Mouse (Mus musculus): ENCODE results near the gene Nfe2l2. TPM values are rescaled to one million over a fixed set of nuclear protein-coding genes. Genes with fewer than 3 reads are reported as not detected.

Gene Nfe2l2
- polyA plus RNA-seq, 1 experiment, result 20.0 TPM

DNA sequence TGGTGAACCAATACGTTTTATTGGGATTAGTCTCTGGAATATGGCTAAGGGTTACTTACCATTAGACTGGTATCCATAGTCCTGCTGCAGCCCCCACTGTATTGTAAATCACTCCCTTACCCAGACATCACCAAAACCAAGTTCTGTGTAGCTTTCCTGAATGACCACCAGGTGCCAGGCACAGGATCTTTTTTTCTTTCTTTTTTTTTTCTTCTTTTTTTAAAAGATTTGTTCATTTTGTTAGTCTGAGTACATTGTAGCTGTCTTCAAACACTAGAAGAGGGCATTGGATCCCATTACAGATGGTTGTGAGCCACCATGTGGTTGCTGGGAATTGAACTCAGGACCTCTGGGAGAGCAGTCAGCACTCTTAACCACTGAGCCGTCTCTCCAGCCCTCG lies 8.6 kb upstream of the Nfe2l2 start:
- DNase-seq (ENCODE audit: low read depth in 1 of 2, low spot score in 2 of 2), result no peak
- Histone ChIP-seq H3K4me1 (ENCODE audit: control insufficient read depth, insufficient read depth, insufficient read length) (no peaks in the 10 kb centered on the region), H3K4me3 (ENCODE audit: extremely low read depth, insufficient read depth, insufficient read length) (no peak overlapping the region), H3K27me3 (ENCODE audit: control insufficient read depth, insufficient read depth, low read length) (no peaks in the 10 kb centered on the region), H3K36me3 (ENCODE audit: control insufficient read depth, insufficient read depth, low read length) (no peaks in the 10 kb centered on the region), H3K27ac (ENCODE audit: insufficient read depth, low read length) (no peak overlapping the region)
- WGBS, result 94% methylated on average over 3 of the region's 3 CpGs
- TF ChIP-seq POLR2A (IDR thresholded peaks at IDR 0.05; ENCODE audit: low read depth, low read length) (no peak), CTCF (IDR thresholded peaks at IDR 0.05; ENCODE audit: extremely low read depth, insufficient read depth, insufficient read length, insufficient replicate concordance) (no peak)

- TF ChIP-seq POLR2A (IDR thresholded peaks at IDR 0.05; ENCODE audit: low read depth, low read length) (no peak), CTCF (IDR thresholded peaks at IDR 0.05; ENCODE audit: extremely low read depth, insufficient read depth, insufficient read length, insufficient replicate concordance) (no peak)
- DNase-seq (ENCODE audit: low read depth in 1 of 2, low spot score in 2 of 2), result no peak
- H3K4me1 ChIP-seq (ENCODE audit: control insufficient read depth, insufficient read depth, insufficient read length), result peaks cover 3% of the 10 kb centered on the region; the same call in 1 of the 2 replicates
- no peaks in the 10 kb centered on the region for H3K36me3 ChIP-seq (ENCODE audit: control insufficient read depth, insufficient read depth, low read length)
- no peak overlapping the region for H3K27ac ChIP-seq (ENCODE audit: insufficient read depth, low read length)
- no peaks in the 10 kb centered on the region for H3K27me3 ChIP-seq (ENCODE audit: control insufficient read depth, insufficient read depth, low read length)
- WGBS, result 46% methylated on average over 1 of the region's 1 CpGs
- H3K4me3 ChIP-seq (ENCODE audit: extremely low read depth, insufficient read depth, insufficient read length), result no peak overlapping the region
These were observed 3.0 kb upstream of the Nfe2l2 start for GRCm38 (mm10) chr2:75707420-75707819.

GRCm38 (mm10) chr2:75706435-75706834 lies 2.0 kb upstream of the Nfe2l2 start:
- Histone ChIP-seq H3K36me3 (ENCODE audit: control insufficient read depth, insufficient read depth, low read length) (no peaks in the 10 kb centered on the region), H3K4me3 (ENCODE audit: extremely low read depth, insufficient read depth, insufficient read length) (no peak overlapping the region), H3K4me1 (ENCODE audit: control insufficient read depth, insufficient read depth, insufficient read length) (peaks cover 5% of the 10 kb centered on the region), H3K27me3 (ENCODE audit: control insufficient read depth, insufficient read depth, low read length) (no peaks in the 10 kb centered on the region), H3K27ac (ENCODE audit: insufficient read depth, low read length) (no peak overlapping the region)
- no peak for DNase-seq (ENCODE audit: low read depth in 1 of 2, low spot score in 2 of 2)
- WGBS, result 34% methylated on average over 5 of the region's 5 CpGs
- TF ChIP-seq POLR2A (IDR thresholded peaks at IDR 0.05; ENCODE audit: low read depth, low read length), result no peak
- TF ChIP-seq CTCF (IDR thresholded peaks at IDR 0.05; ENCODE audit: extremely low read depth, insufficient read depth, insufficient read length, insufficient replicate concordance), result no peak

- H3K4me3 ChIP-seq (ENCODE audit: extremely low read depth, insufficient read depth, insufficient read length), result peak overlapping the region; percentile 99
- H3K27me3 ChIP-seq (ENCODE audit: control insufficient read depth, insufficient read depth, low read length), result no peaks in the 10 kb centered on the region
- peak overlapping the region; percentile 94 for H3K27ac ChIP-seq (ENCODE audit: insufficient read depth, low read length)
- 11% methylated on average over 19 of the region's 19 CpGs for WGBS
- no peak for DNase-seq (ENCODE audit: low read depth in 1 of 2, low spot score in 2 of 2)
- H3K4me1 ChIP-seq (ENCODE audit: control insufficient read depth, insufficient read depth, insufficient read length), result peaks cover 5% of the 10 kb centered on the region
- no peak for TF ChIP-seq POLR2A (IDR thresholded peaks at IDR 0.05; ENCODE audit: low read depth, low read length)
- no peak for TF ChIP-seq CTCF (IDR thresholded peaks at IDR 0.05; ENCODE audit: extremely low read depth, insufficient read depth, insufficient read length, insufficient replicate concordance)
- no peaks in the 10 kb centered on the region for H3K36me3 ChIP-seq (ENCODE audit: control insufficient read depth, insufficient read depth, low read length)
These were observed 816 bp upstream of the Nfe2l2 start for GRCm38 (mm10) chr2:75705162-75705752.

- TF ChIP-seq CTCF (IDR thresholded peaks at IDR 0.05; ENCODE audit: extremely low read depth, insufficient read depth, insufficient read length, insufficient replicate concordance) (no peak), POLR2A (IDR thresholded peaks at IDR 0.05; ENCODE audit: low read depth, low read length) (peak; percentile 50)
- Histone ChIP-seq H3K27ac (ENCODE audit: insufficient read depth, low read length) (peak overlapping the region; percentile 98), H3K36me3 (ENCODE audit: control insufficient read depth, insufficient read depth, low read length) (no peaks in the 10 kb centered on the region), H3K27me3 (ENCODE audit: control insufficient read depth, insufficient read depth, low read length) (no peaks in the 10 kb centered on the region), H3K4me3 (ENCODE audit: extremely low read depth, insufficient read depth, insufficient read length) (peak overlapping the region; percentile 99), H3K4me1 (ENCODE audit: control insufficient read depth, insufficient read depth, insufficient read length) (peaks cover 5% of the 10 kb centered on the region)
- under 1% methylated on average over 62 of the region's 62 CpGs for WGBS
- peak; percentile 72 to 88 for DNase-seq (ENCODE audit: low read depth in 1 of 2, low spot score in 2 of 2)
These were observed 863 bp downstream of the Nfe2l2 start for GRCm38 (mm10) chr2:75703375-75704181.

GRCm38 (mm10) chr2:75702588-75702976 lies 1.9 kb downstream of the Nfe2l2 start:
- DNase-seq (ENCODE audit: low read depth in 1 of 2, low spot score in 2 of 2), result no peak
- peak overlapping the region; percentile 98; the same call in 1 of the 2 replicates for H3K27ac ChIP-seq (ENCODE audit: insufficient read depth, low read length)
- TF ChIP-seq CTCF (IDR thresholded peaks at IDR 0.05; ENCODE audit: extremely low read depth, insufficient read depth, insufficient read length, insufficient replicate concordance), result no peak
- TF ChIP-seq POLR2A (IDR thresholded peaks at IDR 0.05; ENCODE audit: low read depth, low read length), result no peak
- no peaks in the 10 kb centered on the region for H3K27me3 ChIP-seq (ENCODE audit: control insufficient read depth, insufficient read depth, low read length)
- WGBS, result 4% methylated on average over 5 of the region's 5 CpGs
- peak overlapping the region; percentile 99 for H3K4me3 ChIP-seq (ENCODE audit: extremely low read depth, insufficient read depth, insufficient read length)
- peaks cover 7% of the 10 kb centered on the region for H3K4me1 ChIP-seq (ENCODE audit: control insufficient read depth, insufficient read depth, insufficient read length)
- no peaks in the 10 kb centered on the region for H3K36me3 ChIP-seq (ENCODE audit: control insufficient read depth, insufficient read depth, low read length)
